Mouse (Mus musculus): Measurements from ENCODE around the gene Dpep2nb.
A peak's percentile ranks its signal among the peaks of the same experiment; 100 is the strongest.
"Not testable (repeated sequence)": the region's sequence is repeated elsewhere in the genome, so short reads cannot be mapped to it uniquely, and the experiment has no call there.

The Dpep2nb gene

DNA sequence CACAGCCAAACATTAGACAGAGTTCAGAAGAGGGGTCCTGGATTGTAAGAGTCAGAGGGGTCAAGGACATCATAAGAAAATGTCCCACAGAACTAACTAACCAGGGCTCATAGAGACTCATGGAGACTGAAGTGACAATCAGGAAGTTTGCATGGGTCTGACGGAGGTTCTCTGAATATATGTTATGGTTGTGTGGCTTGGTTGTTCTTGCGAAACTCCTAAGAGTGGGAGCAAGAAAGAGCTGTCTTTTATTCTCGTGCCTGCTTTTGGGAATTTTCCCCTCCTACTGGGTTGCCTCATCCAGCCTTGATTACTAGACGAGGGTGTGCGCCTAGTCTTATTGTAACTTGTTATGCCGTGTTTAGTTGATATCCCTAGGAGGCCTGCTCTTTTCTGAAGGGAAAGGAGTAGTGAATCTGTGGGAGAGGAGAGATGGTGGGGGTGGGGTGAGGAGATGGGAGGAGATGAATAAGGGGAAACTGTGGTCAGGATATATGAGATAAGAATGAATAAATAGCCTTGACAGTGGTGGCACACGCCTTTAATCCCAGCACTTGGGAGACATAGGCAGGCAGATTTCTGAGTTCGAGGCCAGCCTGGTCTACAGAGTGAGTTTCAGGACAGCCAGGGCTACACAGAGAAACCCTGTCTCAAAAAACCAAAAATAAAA, 1.1 kb downstream of the Dpep2nb start:
- no peak for DNase-seq

GRCm38 (mm10) chr8:106001908-106002307, 3.9 kb downstream of the Dpep2nb start:
- no peak for DNase-seq

DNA sequence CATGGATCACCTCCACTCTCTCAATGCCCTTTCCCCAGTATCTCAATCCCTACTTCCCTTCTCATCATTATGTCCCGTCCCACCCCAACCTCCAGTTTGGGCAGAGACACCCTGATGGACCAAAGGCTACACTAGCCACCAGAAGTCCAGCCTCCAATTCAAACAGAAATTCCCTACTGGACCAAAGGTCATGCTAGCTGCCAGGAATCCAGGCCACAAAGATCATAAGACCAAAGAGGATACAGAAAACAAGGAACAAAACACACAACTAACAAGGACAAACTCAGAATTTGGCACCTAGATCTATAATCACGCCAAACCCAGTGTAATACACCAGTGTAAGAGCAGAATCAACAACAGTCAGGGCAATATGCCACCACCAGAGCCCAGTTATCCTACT, 6.8 kb downstream of the Dpep2nb start:
- no peak for DNase-seq

- DNase-seq = no peak
Observed at GRCm38 (mm10) chr8:105996359-105996758, 9.4 kb downstream of the Dpep2nb start.

- no peak for DNase-seq
Observed at GRCm38 (mm10) chr8:105993226-105993625, 12.5 kb downstream of the Dpep2nb start.

DNA sequence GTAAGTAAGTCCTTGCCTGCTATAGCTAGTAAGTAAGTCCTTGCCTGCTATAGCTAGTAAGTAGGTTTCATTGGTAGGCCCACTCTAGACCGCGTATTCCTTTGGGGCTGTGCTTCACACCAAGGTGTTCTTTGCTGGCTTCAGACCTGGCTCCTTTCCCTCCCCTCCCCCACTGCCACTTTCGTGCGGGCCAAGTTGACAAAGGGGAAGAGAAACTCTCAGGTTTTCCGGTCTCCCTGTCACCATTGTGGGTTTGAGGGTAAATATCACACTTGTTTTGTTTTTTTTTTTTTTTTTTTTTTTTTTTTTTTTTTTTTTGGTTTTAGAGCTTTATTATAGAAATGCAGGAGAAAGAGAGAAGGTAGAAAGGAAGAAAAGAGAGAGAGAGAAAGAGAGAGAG, 13.3 kb downstream of the Dpep2nb start:
- no peak for DNase-seq

DNA sequence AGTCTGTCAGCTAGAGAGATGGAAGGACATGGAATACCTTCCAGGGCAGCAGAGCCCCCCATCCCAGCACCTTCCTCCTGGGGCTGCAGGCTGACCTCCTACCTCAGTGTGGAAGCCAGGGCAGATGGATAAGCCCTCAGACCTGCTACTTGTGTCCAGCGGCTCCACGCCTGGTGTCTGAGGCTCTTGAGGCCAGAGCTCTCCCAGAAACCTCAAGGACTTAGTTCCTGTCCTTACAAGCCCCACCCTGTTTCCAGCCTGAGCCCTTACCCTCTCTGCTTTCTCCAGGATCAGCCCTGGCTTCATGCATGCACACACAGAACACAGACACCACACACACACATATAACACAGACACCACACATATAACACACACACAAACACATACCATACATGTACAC, 14.2 kb downstream of the Dpep2nb start:
- DNase-seq = no peak

GRCm38 (mm10) chr8:105990856-105991387, 14.9 kb downstream of the Dpep2nb start, which contains the start of gene Dus2:
Gene Dus2, plus strand, starts transcription at chr8:105991337.
- peak; percentile 65 for DNase-seq

- DNase-seq = no peak
Observed at GRCm38 (mm10) chr8:105988546-105988945, 17.2 kb downstream of the Dpep2nb start.

DNA sequence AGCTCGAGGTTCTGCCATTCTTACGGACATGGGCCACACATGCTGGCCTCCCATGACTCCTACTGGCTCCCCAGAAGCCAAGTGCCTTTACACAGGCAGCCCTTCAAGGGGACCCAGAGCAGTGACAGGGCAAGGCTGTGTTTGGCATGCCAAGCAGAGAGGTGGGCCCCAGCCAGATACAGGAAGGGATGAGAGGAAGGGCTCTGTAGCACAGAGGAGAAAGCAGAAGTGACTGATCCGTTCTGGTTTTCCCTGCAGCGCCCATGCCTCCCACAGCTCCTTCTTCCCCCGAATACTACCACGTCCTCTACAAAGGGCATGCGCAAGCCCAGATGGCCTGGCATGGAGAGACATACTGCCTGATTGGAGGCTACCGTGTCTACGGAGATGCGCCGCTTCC, 22.4 kb downstream of the Dpep2nb start:
- not testable (repeated sequence) for DNase-seq

DNA sequence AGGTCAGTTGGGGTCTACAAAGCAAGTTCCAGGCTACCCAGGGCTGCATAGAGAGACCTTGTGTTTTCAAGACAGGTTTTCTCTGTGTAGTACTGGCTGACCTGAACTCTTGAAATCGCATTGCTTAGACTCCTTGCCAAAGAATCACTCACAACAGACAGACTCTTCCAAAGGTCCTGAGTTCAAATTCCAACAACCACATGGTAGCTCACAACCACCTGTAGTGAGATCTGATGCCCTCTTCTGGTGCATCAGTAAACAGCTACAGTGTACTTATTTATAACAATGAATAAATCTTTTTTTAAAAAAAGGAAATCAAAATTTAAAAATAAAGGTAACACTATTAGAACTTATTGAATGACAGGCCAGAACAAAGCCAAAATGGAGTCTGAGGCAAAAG, 24.6 kb downstream of the Dpep2nb start:
- DNase-seq = no peak

DNA sequence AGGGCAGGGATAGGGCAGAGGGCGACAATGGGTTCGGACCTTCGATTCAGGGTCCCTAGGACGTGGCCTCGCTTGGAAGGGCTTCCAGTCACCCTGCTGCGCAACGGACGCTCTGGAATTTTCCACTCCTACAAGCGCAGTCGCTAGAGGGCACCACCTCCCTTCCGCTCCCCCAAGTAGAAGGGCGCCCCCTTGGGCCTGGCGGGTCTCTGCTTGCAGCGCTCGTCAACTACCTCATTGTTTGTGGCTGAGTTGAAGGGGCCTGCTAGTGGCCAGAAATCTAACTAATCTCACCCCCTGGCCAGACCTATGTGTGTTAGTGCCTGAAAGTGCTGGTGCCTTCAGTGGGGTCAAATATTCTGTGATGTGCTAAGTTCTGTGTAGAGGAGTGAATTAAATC, 26.4 kb downstream of the Dpep2nb start, which contains the start of gene Dpep3:
Gene Dpep3, minus strand, starts transcription at position 105 of the 400 bp plus-strand sequence.
- DNase-seq = no peak

GRCm38 (mm10) chr8:105975363-105975762, 30.4 kb downstream of the Dpep2nb start:
- DNase-seq = no peak

DNA sequence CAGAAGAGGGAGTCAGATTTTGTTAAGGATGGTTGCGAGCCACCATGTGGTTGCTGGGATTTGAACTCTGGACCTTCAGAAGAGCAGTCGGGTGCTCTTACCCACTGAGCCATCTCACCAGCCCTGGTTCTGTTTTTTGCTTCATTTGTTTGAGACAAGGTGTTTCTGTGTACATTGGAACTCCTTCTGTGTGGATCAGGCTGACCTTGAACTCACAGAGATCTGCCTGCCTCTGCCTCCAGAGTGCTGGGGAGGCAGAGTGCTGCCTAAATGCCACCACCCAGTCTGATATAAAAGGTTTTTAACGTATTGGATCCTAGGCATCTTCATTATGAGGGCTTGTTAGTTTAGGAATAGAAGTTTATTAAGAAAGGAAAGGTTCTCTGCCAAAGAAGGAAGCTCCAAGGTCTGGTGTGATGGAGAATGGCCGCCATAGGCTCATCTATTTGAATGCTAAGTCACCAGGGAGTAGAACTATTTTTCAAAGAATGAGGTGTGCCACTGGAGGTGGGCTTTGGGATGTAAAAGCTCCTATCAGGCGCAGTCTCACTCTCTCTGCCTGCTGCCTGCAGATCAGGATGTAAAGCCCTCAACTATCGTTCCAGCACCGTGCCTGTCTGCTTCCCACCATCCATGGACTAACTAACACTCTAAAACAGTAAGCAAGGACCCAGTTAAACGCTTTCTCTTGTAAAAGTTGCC, 34.6 kb downstream of the Dpep2nb start:
- no peak for DNase-seq

- no peak for DNase-seq
Observed at GRCm38 (mm10) chr8:105969367-105969766, 36.4 kb downstream of the Dpep2nb start.

- DNase-seq = no peak
Observed at GRCm38 (mm10) chr8:105966692-105967311, 39.0 kb downstream of the Dpep2nb start.

- DNase-seq = peak; percentile 28
Observed at GRCm38 (mm10) chr8:105965905-105966341, 39.9 kb downstream of the Dpep2nb start, which contains the start of gene Slc12a4. Gene Slc12a4, minus strand, starts transcription at chr8:105966097.

DNA sequence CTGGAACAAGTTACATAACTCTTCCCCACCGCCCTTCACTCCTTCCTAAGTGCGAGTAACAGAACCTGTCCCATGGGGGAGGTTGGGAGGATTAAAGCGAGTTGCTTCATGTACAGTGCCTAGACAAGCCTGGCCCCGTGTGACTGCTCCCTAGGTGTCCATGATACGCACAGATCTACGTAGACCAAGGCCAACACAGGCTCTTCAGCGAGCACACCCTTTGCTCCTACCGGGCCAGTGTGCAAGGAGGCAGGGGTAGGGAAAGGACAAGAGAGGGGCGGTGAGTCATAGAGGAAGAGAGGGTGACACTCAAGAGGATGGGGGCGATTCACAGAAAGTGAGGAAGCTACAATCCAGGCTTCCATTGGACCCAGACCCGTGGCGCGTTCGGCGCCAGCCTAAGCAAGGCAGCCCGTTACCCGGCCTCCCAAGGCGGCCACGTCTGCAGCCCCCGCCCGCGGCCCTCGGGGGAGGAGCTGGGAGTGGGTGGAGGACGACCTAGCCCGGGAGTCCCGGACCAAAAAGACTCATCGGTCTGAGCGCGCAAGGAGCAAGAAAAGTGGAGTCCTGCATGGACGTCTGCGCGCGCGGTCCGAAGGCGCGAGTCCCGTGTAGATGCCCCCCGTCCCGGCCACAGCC, 40.4 kb downstream of the Dpep2nb start:
- DNase-seq = no peak

- no peak for DNase-seq
Observed at GRCm38 (mm10) chr8:105964506-105965265, 41.1 kb downstream of the Dpep2nb start.

GRCm38 (mm10) chr8:105961536-105961935, 44.2 kb downstream of the Dpep2nb start:
- no peak for DNase-seq

DNA sequence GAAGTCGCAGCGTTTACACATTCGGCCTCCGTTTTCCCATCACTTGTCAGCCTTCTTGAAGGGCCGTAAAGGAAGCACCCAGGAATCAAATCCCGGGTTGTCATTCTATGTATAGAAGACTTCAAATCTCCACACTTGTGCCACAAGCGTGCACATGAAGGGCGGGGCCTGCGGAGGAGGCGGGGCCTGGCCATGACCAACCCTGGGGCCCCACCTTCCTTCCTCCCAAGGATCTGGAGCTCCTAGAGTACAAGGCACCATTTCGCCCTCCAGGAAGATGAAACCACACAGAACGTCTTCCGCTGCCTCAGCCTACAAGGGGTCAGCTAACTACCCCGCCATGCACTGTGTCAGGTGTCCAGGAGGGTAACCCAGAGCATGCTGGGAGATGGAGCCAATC, 44.7 kb downstream of the Dpep2nb start:
- DNase-seq = no peak

DNA sequence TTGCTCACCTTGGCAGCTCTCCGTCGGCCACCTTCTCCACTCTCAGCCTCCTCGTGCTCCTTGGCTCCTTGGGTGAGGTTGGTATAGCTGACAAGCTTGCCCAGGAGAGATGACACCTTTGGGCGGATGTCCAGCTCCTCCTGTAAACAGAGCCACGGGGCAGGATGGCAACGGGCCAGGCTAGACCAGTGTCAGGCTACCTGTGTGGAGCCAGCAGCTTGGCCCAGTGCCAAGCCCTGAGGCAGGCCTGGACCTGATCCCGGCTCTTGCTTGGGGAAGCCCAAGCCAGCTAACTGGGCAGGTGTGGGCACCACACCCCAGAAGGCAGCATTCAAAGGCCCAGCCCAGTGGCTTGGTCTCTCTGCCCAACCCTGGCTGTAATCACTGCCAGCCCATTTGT, 46.4 kb downstream of the Dpep2nb start:
- no peak for DNase-seq
